33 mouse cellular contexts compared by ENCODE assay signal in the genomic region with DNA sequence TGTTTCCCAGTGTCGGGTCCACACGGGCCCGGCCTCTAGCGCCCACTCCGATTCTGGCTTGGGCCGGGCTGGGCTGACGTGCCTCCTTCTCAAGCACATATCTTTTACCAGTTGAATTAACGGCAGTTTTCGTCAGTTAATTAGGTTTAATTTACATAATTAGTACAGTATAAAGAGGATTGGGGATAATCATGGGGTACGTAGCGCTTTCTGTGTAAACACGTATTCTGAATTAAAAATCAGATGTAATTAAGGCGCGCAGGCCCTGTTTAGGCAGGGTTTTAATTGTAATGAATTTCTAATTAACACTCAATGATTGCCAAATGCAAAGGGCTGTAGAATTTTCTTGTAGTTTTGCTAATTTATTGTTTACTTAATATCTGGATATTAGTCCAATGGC. TPM values are rescaled to one million over a fixed set of nuclear protein-coding genes. Genes with fewer than 3 reads are reported as not detected.
A peak's percentile ranks its signal among the peaks of the same experiment; 100 is the strongest.
DNase-seq lines count a peak whose midpoint lies in the region; ATAC-seq and TF ChIP-seq lines count a peak whose summit lies in the region.
"Had no signal": no experiment of that assay in that cellular context is flagged by ENCODE, and none has a peak within 500 bp of the region (broad histone marks: within the 10 kb centered on the region; RNA-seq: fewer than 3 reads in every experiment).

No protein-coding gene starts in this region.

- H3K9me3 ChIP-seq in forebrain, embryonic 12.5 days = peaks cover 6% of the 10 kb centered on the region
- H3K9me3 ChIP-seq in forebrain, embryonic 10.5 days = peaks cover 8% of the 10 kb centered on the region
- H3K9me3 ChIP-seq in midbrain, embryonic 14.5 days (ENCODE audit: control insufficient read depth, low read length) = no peaks in the 10 kb centered on the region
- no peaks in the 10 kb centered on the region for H3K9me3 ChIP-seq in midbrain, embryonic 16.5 days (replicated peaks; ENCODE audit: control insufficient read depth, low read length, poor library complexity, severe bottlenecking)
- H3K9me3 ChIP-seq in hindbrain, embryonic 14.5 days (ENCODE audit: control insufficient read depth, low read length) = no peaks in the 10 kb centered on the region
- H3K9me3 ChIP-seq in neural tube, embryonic 14.5 days (ENCODE audit: control insufficient read depth, low read length) = no peaks in the 10 kb centered on the region
- H3K9me3 ChIP-seq: intestine, embryonic 15.5 days; stomach, embryonic 15.5 days had no signal

- ATAC-seq in forebrain, embryonic 12.5 days (ENCODE audit: low FRiP score) = 0 out of 2 replicates have a peak, but pooled peaks have one; percentile 39
- no peak for ATAC-seq in midbrain, embryonic 14.5 days (ENCODE audit: low FRiP score, low TSS enrichment)
- no peak for ATAC-seq in midbrain, embryonic 16.5 days
- ATAC-seq in hindbrain, embryonic 14.5 days (ENCODE audit: low FRiP score) = no peak
- ATAC-seq in neural tube, embryonic 14.5 days (ENCODE audit: low read depth) = no peak
- ATAC-seq: intestine, embryonic 15.5 days had no signal

- no peak overlapping the region for H3K4me3 ChIP-seq in forebrain, embryonic 12.5 days (replicated peaks)
- H3K4me3 ChIP-seq in forebrain, embryonic 10.5 days = no peak overlapping the region
- H3K4me3 ChIP-seq in midbrain, embryonic 14.5 days (replicated peaks; ENCODE audit: low read depth, low read length) = no peak overlapping the region
- H3K4me3 ChIP-seq in midbrain, embryonic 16.5 days (ENCODE audit: low read depth, low read length) = no peak overlapping the region
- H3K4me3 ChIP-seq in hindbrain, embryonic 14.5 days (replicated peaks; ENCODE audit: low read length) = peak overlapping the region; percentile 47; the same call in 1 of the 2 replicates
- H3K4me3 ChIP-seq in neural tube, embryonic 14.5 days (ENCODE audit: low read depth, low read length) = no peak overlapping the region
- H3K4me3 ChIP-seq in layer of hippocampus, adult 2 months = no peak overlapping the region
- H3K4me3 ChIP-seq: heart, adult 2 months; intestine, embryonic 15.5 days; midbrain, embryonic 12.5 days; stomach, embryonic 15.5 days had no signal

- H3K27ac ChIP-seq in forebrain, embryonic 12.5 days = no peak overlapping the region
- H3K27ac ChIP-seq in forebrain, embryonic 10.5 days = no peak overlapping the region
- no peak overlapping the region for H3K27ac ChIP-seq in midbrain, embryonic 14.5 days (replicated peaks; ENCODE audit: low read depth, low read length)
- H3K27ac ChIP-seq in midbrain, embryonic 16.5 days (ENCODE audit: low read length) = no peak overlapping the region
- H3K27ac ChIP-seq in hindbrain, embryonic 14.5 days = no peak overlapping the region
- H3K27ac ChIP-seq in neural tube, embryonic 14.5 days (ENCODE audit: low read depth, low read length) = no peak overlapping the region
- no peak overlapping the region for H3K27ac ChIP-seq in layer of hippocampus, adult 2 months
- H3K27ac ChIP-seq: embryonic facial prominence, embryonic 12.5 days; heart, adult 2 months; intestine, embryonic 15.5 days; liver, embryonic 14.5 days; midbrain, embryonic 12.5 days; stomach, embryonic 15.5 days had no signal

- peaks cover 35% of the 10 kb centered on the region for H3K4me1 ChIP-seq in forebrain, embryonic 12.5 days
- peaks cover 37% of the 10 kb centered on the region for H3K4me1 ChIP-seq in forebrain, embryonic 10.5 days
- H3K4me1 ChIP-seq in midbrain, embryonic 14.5 days (ENCODE audit: control insufficient read depth, insufficient read depth, low read length) = peaks cover 16% of the 10 kb centered on the region
- peaks cover 14% of the 10 kb centered on the region for H3K4me1 ChIP-seq in midbrain, embryonic 16.5 days (ENCODE audit: control insufficient read depth, insufficient read depth, low read length)
- H3K4me1 ChIP-seq in hindbrain, embryonic 14.5 days (replicated peaks; ENCODE audit: control insufficient read depth, insufficient read depth, low read length) = peaks cover 4% of the 10 kb centered on the region; the same call in 1 of the 2 replicates
- peaks cover 13% of the 10 kb centered on the region; the same call in 1 of the 2 replicates for H3K4me1 ChIP-seq in neural tube, embryonic 14.5 days (ENCODE audit: control insufficient read depth, insufficient read depth, low read length)

- no peak for DNase-seq in forebrain, embryonic 10.5 days (ENCODE audit: extremely low spot score, low spot score)
- DNase-seq in midbrain, embryonic 14.5 days = peak; percentile 25
- peak; percentile 33 for DNase-seq in hindbrain, embryonic 14.5 days (ENCODE audit: low spot score)
- no peak for DNase-seq in kidney, adult 11 months
- DNase-seq in layer of hippocampus, adult 2 months (ENCODE audit: low spot score in 2 of 2) = no peak
- DNase-seq: adrenal gland, adult 8-10 months; cerebellum, adult 11 months; cerebellum, adult 9-10 months; embryo, embryonic 11 days; heart, adult 2 months; heart, postnatal 4 days; kidney, adult 9 months; kidney, postnatal 10 days; layer of hippocampus, adult 9-11 months; liver; lung, embryonic 14.5 days; lung, postnatal 14 days; right cerebral cortex, postnatal 25 days; thymus, postnatal 14 days had no signal

- no peak overlapping the region for H3K9ac ChIP-seq in forebrain, embryonic 12.5 days
- H3K9ac ChIP-seq in midbrain, embryonic 14.5 days (replicated peaks; ENCODE audit: low read length) = no peak overlapping the region
- H3K9ac ChIP-seq in midbrain, embryonic 16.5 days (ENCODE audit: low read depth, low read length) = no peak overlapping the region
- no peak overlapping the region for H3K9ac ChIP-seq in hindbrain, embryonic 14.5 days
- H3K9ac ChIP-seq in neural tube, embryonic 14.5 days (replicated peaks; ENCODE audit: low read depth, low read length) = no peak overlapping the region
- H3K9ac ChIP-seq: embryonic facial prominence, embryonic 12.5 days; heart, embryonic 12.5 days; intestine, embryonic 15.5 days; liver, embryonic 14.5 days; lung, embryonic 14.5 days; midbrain, embryonic 12.5 days; stomach, embryonic 15.5 days had no signal

- H3K27me3 ChIP-seq in forebrain, embryonic 12.5 days = peaks cover 98% of the 10 kb centered on the region
- peaks cover 100% of the 10 kb centered on the region for H3K27me3 ChIP-seq in forebrain, embryonic 10.5 days (ENCODE audit: poor library complexity, severe bottlenecking)
- peaks cover 72% of the 10 kb centered on the region for H3K27me3 ChIP-seq in midbrain, embryonic 14.5 days (ENCODE audit: control insufficient read depth, insufficient read depth, low read length)
- H3K27me3 ChIP-seq in midbrain, embryonic 16.5 days (ENCODE audit: control insufficient read depth, insufficient read depth, low read depth, low read length) = peaks cover 61% of the 10 kb centered on the region
- peaks cover 74% of the 10 kb centered on the region for H3K27me3 ChIP-seq in hindbrain, embryonic 14.5 days (ENCODE audit: control insufficient read depth, insufficient read depth, low read length)
- H3K27me3 ChIP-seq in neural tube, embryonic 14.5 days (ENCODE audit: control insufficient read depth, insufficient read depth, low read length) = peaks cover 14% of the 10 kb centered on the region

- no peak for TF ChIP-seq CTCF in layer of hippocampus, adult 2 months (conservative IDR thresholded peaks at IDR 0.05)

- no peaks in the 10 kb centered on the region for H3K36me3 ChIP-seq in forebrain, embryonic 12.5 days (replicated peaks)
- no peaks in the 10 kb centered on the region for H3K36me3 ChIP-seq in forebrain, embryonic 10.5 days (replicated peaks)
- H3K36me3 ChIP-seq in midbrain, embryonic 14.5 days (ENCODE audit: control insufficient read depth, insufficient read depth, low read length) = no peaks in the 10 kb centered on the region
- no peaks in the 10 kb centered on the region for H3K36me3 ChIP-seq in midbrain, embryonic 16.5 days (ENCODE audit: control insufficient read depth, insufficient read depth, low read length)
- no peaks in the 10 kb centered on the region for H3K36me3 ChIP-seq in hindbrain, embryonic 14.5 days (replicated peaks; ENCODE audit: control insufficient read depth, insufficient read depth)
- H3K36me3 ChIP-seq in neural tube, embryonic 14.5 days (ENCODE audit: control insufficient read depth, insufficient read depth, low read length) = no peaks in the 10 kb centered on the region
- H3K36me3 ChIP-seq: embryonic facial prominence, embryonic 12.5 days; G1E; heart, embryonic 12.5 days; intestine, embryonic 15.5 days; midbrain, embryonic 12.5 days; stomach, embryonic 15.5 days had no signal

- no peak overlapping the region for H3K4me2 ChIP-seq in forebrain, embryonic 12.5 days
- no peak overlapping the region for H3K4me2 ChIP-seq in midbrain, embryonic 14.5 days (ENCODE audit: low read length)
- H3K4me2 ChIP-seq in midbrain, embryonic 16.5 days (ENCODE audit: low read length) = no peak overlapping the region
- H3K4me2 ChIP-seq in hindbrain, embryonic 14.5 days (replicated peaks) = peak overlapping the region; percentile 60
- peak overlapping the region; percentile 67 for H3K4me2 ChIP-seq in neural tube, embryonic 14.5 days (ENCODE audit: low read depth, low read length)
- H3K4me2 ChIP-seq: embryonic facial prominence, embryonic 12.5 days; lung, embryonic 14.5 days; midbrain, embryonic 12.5 days; stomach, embryonic 15.5 days had no signal

- 12% methylated on average over 14 of the region's 14 CpGs for WGBS in forebrain, embryonic 12.5 days
- WGBS in forebrain, embryonic 10.5 days = 18% methylated on average over 14 of the region's 14 CpGs
- 17% methylated on average over 14 of the region's 14 CpGs for WGBS in midbrain, embryonic 14.5 days
- WGBS in midbrain, embryonic 16.5 days = 16% methylated on average over 14 of the region's 14 CpGs
- 18% methylated on average over 14 of the region's 14 CpGs for WGBS in hindbrain, embryonic 14.5 days
- 11% methylated on average over 14 of the region's 14 CpGs for WGBS in neural tube, embryonic 14.5 days

RNA-seq across cellular contexts. Expression of gene Skor1, which starts 3.2 kb away (rescaled TPM):
- polyA plus RNA-seq in forebrain, embryonic 12.5 days (2016; fragmentation: Nextera tagmentation; extraction: Ambion mirVana) = 0.61 and 0.88 TPM in 2 replicates
- polyA plus RNA-seq in forebrain, embryonic 10.5 days (2016; fragmentation: Nextera tagmentation; extraction: Ambion mirVana) = 0.05 TPM in 1 of 2 replicates, not detected in the other
- polyA plus RNA-seq in midbrain, embryonic 14.5 days (2014; fragmentation: Nextera tagmentation; extraction: Ambion mirVana) = 5.0 TPM in 2 replicates
- polyA plus RNA-seq in midbrain, embryonic 16.5 days (2015; fragmentation: Nextera tagmentation; extraction: Ambion mirVana) = 0.54 and 0.75 TPM in 2 replicates
- polyA plus RNA-seq in hindbrain, embryonic 14.5 days (2014; fragmentation: Nextera tagmentation; extraction: Ambion mirVana) = 19.5 and 21.5 TPM in 2 replicates
- polyA plus RNA-seq in neural tube, embryonic 14.5 days (2014; fragmentation: Nextera tagmentation; extraction: Ambion mirVana) = 22.7 and 23.2 TPM in 2 replicates
- under 1 TPM; 0.20 to 0.27 TPM for total RNA-seq in layer of hippocampus, adult 2 months (2021)
- total RNA-seq: CH12.LX had no signal
- polyA plus RNA-seq: C2C12; G1E; heart, embryonic 12.5 days; heart, postnatal 0 days; intestine, embryonic 15.5 days; large intestine, adult 2 months; lung, embryonic 14.5 days; stomach, embryonic 15.5 days had no signal

Comparison
In these comparisons a context has a peak if more than half of its experiments do, and no peak if none do; other contexts are left out.
1. H3K4me2 ChIP-seq: peak in hindbrain, embryonic 14.5 days (single experiment) and neural tube, embryonic 14.5 days (single experiment); none in forebrain, embryonic 12.5 days (single experiment), midbrain, embryonic 14.5 days (single experiment) and midbrain, embryonic 16.5 days (single experiment).
2. DNase-seq: peak in midbrain, embryonic 14.5 days (single experiment) and hindbrain, embryonic 14.5 days (single experiment); none in forebrain, embryonic 10.5 days (single experiment), kidney, adult 11 months (single experiment) and layer of hippocampus, adult 2 months (0 of 2).